Mouse (Mus musculus): ENCODE results near the gene Net1.

DNA sequence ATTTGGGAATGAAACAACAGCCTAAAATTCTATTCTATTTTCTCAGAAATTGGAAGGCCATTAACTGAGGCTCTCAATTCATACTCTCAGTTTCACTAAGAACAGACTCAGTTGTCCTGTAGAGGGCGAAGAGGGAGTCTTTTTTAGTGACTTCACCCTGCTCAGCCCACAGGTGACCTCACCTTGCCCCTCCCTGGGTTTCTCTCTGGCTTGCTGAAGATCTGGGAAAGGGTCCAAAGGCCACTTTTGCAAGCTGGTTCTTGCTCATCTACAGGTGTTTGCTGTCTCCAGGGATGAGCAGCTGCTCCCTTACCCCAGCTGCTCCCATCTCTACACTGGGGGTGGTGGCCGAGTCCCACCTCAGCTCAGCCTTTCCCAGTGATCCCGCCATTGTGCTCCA, 55.7 kb downstream of the Net1 start:
- no peak for TF ChIP-seq POLR2A (IDR thresholded peaks at IDR 0.05; ENCODE audit: borderline replicate concordance, control insufficient read depth, low read depth, low read length)
- TF ChIP-seq CTCF (IDR thresholded peaks at IDR 0.05; ENCODE audit: control insufficient read depth, insufficient read depth, low read length): no peak

All from bone marrow, adult 2 months (tissue).